Mouse (Mus musculus): ENCODE results near the gene Slc22a21.
"Not testable (repeated sequence)": the region's sequence is repeated elsewhere in the genome, so short reads cannot be mapped to it uniquely, and the experiment has no call there.

GRCm38 (mm10) chr11:54002761-54003717 is 22.9 kb upstream of the Slc22a21 start:
- TF ChIP-seq ZC3H11A (IDR thresholded peaks at IDR 0.05; ENCODE audit: borderline replicate concordance, low read depth, low read length), result peak; percentile 70; the same call in 1 of the 2 replicates
- TF ChIP-seq ZNF384 (IDR thresholded peaks at IDR 0.05; ENCODE audit: low read depth, low read length); HCFC1 (IDR thresholded peaks at IDR 0.05; ENCODE audit: borderline replicate concordance, insufficient read depth, low read length): not testable (repeated sequence)

All from ES-E14 (cell line).